Mouse (Mus musculus): ENCODE measurements around the gene Chst11.

DNA sequence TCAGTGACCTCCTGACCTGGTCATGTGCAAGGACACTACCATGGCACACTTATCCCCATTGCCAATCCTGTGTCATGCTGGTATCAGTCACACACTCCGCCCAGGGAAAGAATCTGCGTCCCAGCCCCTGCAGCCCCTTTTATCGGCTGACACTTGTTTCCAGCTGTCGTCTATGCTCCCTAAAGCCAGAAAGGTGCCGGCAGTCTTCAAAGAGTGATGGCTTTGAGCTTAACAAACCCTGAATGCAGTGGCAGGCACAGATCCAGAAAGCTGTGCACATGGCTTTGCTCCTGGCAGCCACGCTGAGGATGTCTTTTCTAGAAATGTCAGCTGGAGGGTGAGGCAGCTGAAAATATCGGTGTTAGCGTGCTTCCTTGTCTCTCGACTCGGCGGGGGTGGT, 131.6 kb downstream of the Chst11 start:
- TF ChIP-seq POLR2A (IDR thresholded peaks at IDR 0.05; ENCODE audit: insufficient read length, low read depth) (no peak), MYOD1 (IDR thresholded peaks at IDR 0.05; ENCODE audit: control insufficient read depth in 1 of 3, insufficient read length in 2 of 3, low read depth in 2 of 3) (peak in 2 of 3 experiments; percentile 33 to 77), E2F4 (IDR thresholded peaks at IDR 0.05; ENCODE audit: insufficient read depth) (no peak), MYOG (IDR thresholded peaks at IDR 0.05; ENCODE audit: control insufficient read depth in 1 of 3, insufficient read depth in 1 of 3, insufficient read length in 2 of 3, low read depth in 2 of 3) (peak; percentile 36 to 73 (median 57)), CEBPB (IDR thresholded peaks at IDR 0.05; ENCODE audit: insufficient read depth, poor library complexity, severe bottlenecking) (no peak), USF1 (IDR thresholded peaks at IDR 0.05; ENCODE audit: low read depth) (no peak), MAX (IDR thresholded peaks at IDR 0.05; ENCODE audit: low read depth) (no peak), TCF12 (IDR thresholded peaks at IDR 0.05; ENCODE audit: insufficient read depth, poor library complexity, severe bottlenecking) (peak; percentile 45), SRF (IDR thresholded peaks at IDR 0.05; ENCODE audit: control insufficient read depth, insufficient read length, low read depth) (no peak), REST (IDR thresholded peaks at IDR 0.05; ENCODE audit: insufficient read depth, insufficient read length) (no peak), TCF3 (IDR thresholded peaks at IDR 0.05; ENCODE audit: insufficient read length, low read depth) (no peak), POLR2AphosphoS2 (IDR thresholded peaks at IDR 0.05; ENCODE audit: insufficient read length, low read depth) (no peak)

Data from myocyte (in vitro differentiated cells).